Mouse (Mus musculus): ENCODE measurements at regions not wholly inside any gene's neighbourhood (a gene's known extent, or its start where the extent isn't known, plus 50 kb on each side); places are given as distances from the start of the nearest gene placed in this dataset.

DNA sequence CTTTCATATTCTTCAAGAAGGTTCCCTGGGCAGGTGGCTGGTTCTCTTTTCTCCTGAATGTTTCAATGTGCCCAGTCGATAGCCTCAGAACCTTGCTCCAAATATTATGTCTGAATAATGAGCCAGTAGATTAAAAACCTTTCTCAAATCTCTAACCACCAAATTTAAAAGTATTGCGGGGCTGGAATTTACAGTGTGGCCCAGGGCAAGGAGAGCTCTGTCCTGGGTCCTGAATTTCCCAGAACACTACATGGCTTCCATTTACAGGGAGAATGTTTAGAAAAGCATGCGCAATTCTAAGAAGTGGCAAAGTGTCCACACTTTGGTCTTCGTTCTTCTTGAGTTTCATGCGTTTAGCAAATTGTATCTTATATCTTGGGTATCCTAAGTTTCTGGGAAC, 91.0 kb downstream of the Tex36 start:
- no peak for TF ChIP-seq POLR2A (IDR thresholded peaks at IDR 0.05; ENCODE audit: extremely low read depth, insufficient read depth, low read length)
- TF ChIP-seq CTCF (IDR thresholded peaks at IDR 0.05; ENCODE audit: low read depth, low read length), result no peak
